Mouse (Mus musculus): ENCODE results near the gene Baiap2. TPM values are rescaled to one million over a fixed set of nuclear protein-coding genes. Genes with fewer than 3 reads are reported as not detected.

The Baiap2 gene
- total RNA-seq, 2 experiments from 2014 or later: 257 to 261 TPM

GRCm38 (mm10) chr11:120039581-120039980, 97.0 kb downstream of the Baiap2 start:
- DNase-seq (ENCODE audit: low spot score in 2 of 2): no peak

GRCm38 (mm10) chr11:120040440-120040839, 97.9 kb downstream of the Baiap2 start:
- peak; percentile 67 to 82 for DNase-seq (ENCODE audit: low spot score in 2 of 2)

- DNase-seq (ENCODE audit: low spot score in 2 of 2): peak in 1 of 2 experiments; percentile 55
Measured at GRCm38 (mm10) chr11:120041191-120042123, 98.9 kb downstream of the Baiap2 start.

GRCm38 (mm10) chr11:120042141-120042838, 99.7 kb downstream of the Baiap2 start:
- no peak for DNase-seq (ENCODE audit: low spot score in 2 of 2)

GRCm38 (mm10) chr11:120045341-120045740, 102.8 kb downstream of the Baiap2 start:
- DNase-seq (ENCODE audit: low spot score in 2 of 2): no peak

GRCm38 (mm10) chr11:120045839-120046552, 103.4 kb downstream of the Baiap2 start:
- DNase-seq (ENCODE audit: low spot score in 2 of 2): no peak

- no peak for DNase-seq (ENCODE audit: low spot score in 2 of 2)
Measured at GRCm38 (mm10) chr11:120046553-120047191, 104.1 kb downstream of the Baiap2 start, which contains the start of gene Aatk. Gene Aatk, minus strand, starts transcription at chr11:120047167.

GRCm38 (mm10) chr11:120047531-120048251, 105.1 kb downstream of the Baiap2 start:
- peak in 1 of 2 experiments; percentile 42 for DNase-seq (ENCODE audit: low spot score in 2 of 2)

- DNase-seq (ENCODE audit: low spot score in 2 of 2): peak in 1 of 2 experiments; percentile 64
Measured at GRCm38 (mm10) chr11:120048252-120048556, 105.6 kb downstream of the Baiap2 start.

- DNase-seq (ENCODE audit: low spot score in 2 of 2): no peak
Measured at GRCm38 (mm10) chr11:120049067-120049466, 106.5 kb downstream of the Baiap2 start.

- no peak for DNase-seq (ENCODE audit: low spot score in 2 of 2)
Measured at GRCm38 (mm10) chr11:120051124-120051811, 108.7 kb downstream of the Baiap2 start.

GRCm38 (mm10) chr11:120052274-120052673, 109.7 kb downstream of the Baiap2 start:
- no peak for DNase-seq (ENCODE audit: low spot score in 2 of 2)

GRCm38 (mm10) chr11:120053846-120054245, 111.3 kb downstream of the Baiap2 start:
- DNase-seq (ENCODE audit: low spot score in 2 of 2): no peak

GRCm38 (mm10) chr11:120055953-120056732, 113.6 kb downstream of the Baiap2 start:
- DNase-seq (ENCODE audit: low spot score in 2 of 2): no peak

Small RNA genes lying within 50 kb of the gene (microRNA-seq; reads per million reads assigned to microRNA genes)
- gene Mir3065 (0 reads per million in 2 experiments), gene Mir338 (0 reads per million in 2 experiments)

Other genes starting within 250 kb of the Baiap2 start
- gene Chmp6, start 29.3 kb upstream of the Baiap2 start, total RNA-seq (2021): 10 to 100 TPM; 33.7 to 36.0 TPM
- 100 to 1,000 TPM; 205 to 215 TPM for gene Aatk, start 104.4 kb downstream of the Baiap2 start, total RNA-seq (2021)
- gene Cep131, start 144.1 kb downstream of the Baiap2 start, total RNA-seq (2021): 10 to 100 TPM; 31.7 to 32.5 TPM
- gene Tepsin, start 156.0 kb downstream of the Baiap2 start, total RNA-seq (2021): 10 to 100 TPM; 13.9 to 17.9 TPM
- 10 to 100 TPM; 38.6 to 39.3 TPM for gene Ndufaf8, start 156.2 kb downstream of the Baiap2 start, total RNA-seq (2021)
- 10 to 100 TPM; 81.4 to 86.5 TPM for gene Slc38a10, start 208.6 kb downstream of the Baiap2 start, total RNA-seq (2021)

Measured in layer of hippocampus, adult 18-20 months (tissue).